Mouse (Mus musculus) G1E (cell line): Measurements from ENCODE around the gene Sfxn2.

Experiments used
- CTCF ChIP-seq: IDR thresholded peaks from 2 replicates; pipeline ENCODE4 v1.5.1; 2012; ENCODE audit warnings: low read depth, low read length, inconsistent platforms, mixed read lengths
- GATA1 ChIP-seq: IDR thresholded peaks from 2 replicates; pipeline ENCODE4 v1.6.1; 2012; ENCODE audit warnings: borderline replicate concordance, low read length, inconsistent platforms, mixed read lengths
- GATA2 ChIP-seq: IDR thresholded peaks from 2 replicates; pipeline ENCODE4 v1.6.1; 2012; ENCODE audit warnings: low read depth, low read length, inconsistent platforms, borderline replicate concordance
- POLR2AphosphoS5 ChIP-seq: IDR thresholded peaks from 2 replicates; pipeline ENCODE4 v1.6.1; 2012; ENCODE audit warnings: low read depth, low read length, inconsistent platforms; ENCODE audit not compliant: insufficient replicate concordance
- TAL1 ChIP-seq: conservative IDR thresholded peaks from 2 replicates; pipeline ENCODE4 v1.6.1; 2012; ENCODE audit warnings: low read depth, low read length, inconsistent platforms, mixed read lengths

- TF ChIP-seq CTCF = no peak
- no peak for TF ChIP-seq TAL1
- TF ChIP-seq GATA1 = no peak
- no peak for TF ChIP-seq POLR2AphosphoS5
- TF ChIP-seq GATA2 = no peak
Observed at GRCm38 (mm10) chr19:46622659-46623193, 49.6 kb downstream of the Sfxn2 start.
